Mouse (Mus musculus) G1E (cell line): ENCODE measurements around the gene Slc44a2.

Experiments used
- CTCF ChIP-seq: IDR thresholded peaks from 2 replicates; pipeline ENCODE4 v1.5.1; 2012; ENCODE audit warnings: low read depth, low read length, inconsistent platforms, mixed read lengths
- POLR2AphosphoS5 ChIP-seq: IDR thresholded peaks from 2 replicates; pipeline ENCODE4 v1.6.1; 2012; ENCODE audit warnings: low read depth, low read length, inconsistent platforms; ENCODE audit not compliant: insufficient replicate concordance

DNA sequence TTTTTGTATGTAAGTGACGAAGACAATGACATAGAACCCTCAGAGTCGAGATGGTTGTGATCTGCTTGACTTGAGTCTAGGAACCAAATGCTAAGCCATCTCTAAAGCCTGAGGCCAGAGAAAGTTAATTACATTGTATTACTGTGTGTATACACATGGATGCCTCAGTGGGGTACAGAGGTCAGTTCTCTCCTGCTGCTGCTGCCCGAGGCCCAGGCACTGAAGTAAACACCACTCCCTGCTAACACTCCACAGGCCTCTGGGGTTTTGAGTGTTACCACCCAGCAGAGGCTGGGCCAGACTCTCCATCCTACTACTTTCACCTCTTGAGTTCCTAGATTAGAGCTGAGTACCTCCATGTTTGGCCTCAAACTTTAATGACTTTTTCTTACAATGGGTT, 36.5 kb upstream of the Slc44a2 start:
- TF ChIP-seq CTCF, result no peak
- no peak for TF ChIP-seq POLR2AphosphoS5
